Mouse (Mus musculus): ENCODE results near the gene E030018B13Rik. TPM values are rescaled to one million over a fixed set of nuclear protein-coding genes. Genes with fewer than 3 reads are reported as not detected.

E030018B13Rik gene
- polyA plus RNA-seq, 1 experiment from 2014 or later = 0.14 TPM

GRCm38 (mm10) chr7:63969941-63970340 lies 53.3 kb downstream of the E030018B13Rik start:
- 81% methylated on average over 3 of the region's 3 CpGs for WGBS (ENCODE audit: insufficient replicate concordance)
- DNase-seq = no peak
- no peaks in the 10 kb centered on the region for H3K9me3 ChIP-seq (ENCODE audit: low read length)
- no peak overlapping the region for H3K9ac ChIP-seq (replicated peaks)
- H3K4me3 ChIP-seq (ENCODE audit: low read depth, low read length) = no peak overlapping the region
- no peak for ATAC-seq
- H3K36me3 ChIP-seq (replicated peaks; ENCODE audit: insufficient read depth, low read length) = no peaks in the 10 kb centered on the region
- no peak overlapping the region for H3K27ac ChIP-seq (ENCODE audit: low read depth)
- H3K4me1 ChIP-seq (ENCODE audit: insufficient read depth) = peaks cover 29% of the 10 kb centered on the region
- H3K27me3 ChIP-seq (ENCODE audit: insufficient read depth, low read length) = no peaks in the 10 kb centered on the region
- TF ChIP-seq CTCF (IDR thresholded peaks at IDR 0.05; ENCODE audit: low read depth) = no peak
- no peak for TF ChIP-seq EP300 (IDR thresholded peaks at IDR 0.05; ENCODE audit: low read depth)
- no peak overlapping the region for H3K4me2 ChIP-seq (ENCODE audit: low read depth, low read length)

Other genes starting within 250 kb of the E030018B13Rik start
- gene Klf13, start 22.1 kb downstream of the E030018B13Rik start, polyA plus RNA-seq (2015; fragmentation: Nextera tagmentation; extraction: Ambion mirVana) = 25.5 and 25.7 TPM in 2 replicates
- gene Trpm1, start 237.0 kb downstream of the E030018B13Rik start, polyA plus RNA-seq (2015; fragmentation: Nextera tagmentation; extraction: Ambion mirVana) = 0.24 TPM in 1 of 2 replicates, not detected in the other

All from liver, postnatal 0 days (tissue).